Mouse (Mus musculus) activated CD4-positive, CD25-positive, alpha-beta regulatory T cell (primary cell): ENCODE results near the gene Nck2. TPM values are rescaled to one million over a fixed set of nuclear protein-coding genes. Genes with fewer than 3 reads are reported as not detected.

Experiments used
- polyA plus RNA-seq, 2 experiments: library from polyadenylated mRNA; unstranded; fragments of 100-300 nt; shearing (Covaris generic); gene quantifications; one replicate each; pipeline ENCODE4 v1.2.1; 2017

Gene Nck2
- polyA plus RNA-seq: 10 to 100 TPM; 46.8 to 60.1 TPM

DNA sequence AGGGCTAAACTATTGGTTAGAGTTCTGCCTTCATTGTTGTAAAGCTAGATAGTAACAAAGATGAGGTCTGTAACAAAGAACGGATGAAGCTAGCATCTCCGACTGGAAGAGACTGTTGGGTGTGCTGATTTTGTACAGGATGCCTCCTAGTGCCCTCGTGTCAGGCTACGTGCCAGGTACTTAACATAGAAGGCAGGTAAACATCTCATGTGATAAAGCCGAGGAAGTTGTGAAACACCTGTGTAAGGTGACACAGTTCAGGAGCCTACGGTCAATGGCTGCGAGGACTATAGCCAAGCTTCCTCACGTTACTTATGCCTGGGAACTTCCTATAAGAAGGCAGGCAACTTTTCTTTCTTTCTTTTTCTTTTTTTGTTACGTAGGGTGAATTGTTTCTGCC, at the start of gene Nck2:
Gene Nck2 (plus strand): TSS at position 49 of the 400 bp plus-strand sequence.

Other genes with a start within 250 kb of the Nck2 start
- 1 to 10 TPM; 1.5 to 5.8 TPM for gene Fhl2, start 247.6 kb upstream of the Nck2 start, polyA plus RNA-seq